Mouse (Mus musculus) midbrain, embryonic 13.5 days (tissue): ENCODE measurements around the gene Jak1. TPM values are rescaled to one million over a fixed set of nuclear protein-coding genes. Genes with fewer than 3 reads are reported as not detected.
"Not testable (repeated sequence)": the region's sequence is repeated elsewhere in the genome, so short reads cannot be mapped to it uniquely, and the experiment has no call there.

Experiments used
- ATAC-seq: fragments of 200-750 bp; cut with Nextera tagmentation; 2 replicates; pipeline ENCODE4 v1.8.0; 2017; ENCODE audit warnings: mild to moderate bottlenecking, moderate TSS enrichment, moderate library complexity
- H3K27ac ChIP-seq: fragments of 300-500 bp; sonication (generic); 2 replicates; pipeline ENCODE4 v1.5.1; 2015; ENCODE audit warnings: inconsistent platforms, mild to moderate bottlenecking, moderate library complexity
- H3K27me3 ChIP-seq: fragments of 300-500 bp; sonication (generic); 2 replicates; pipeline ENCODE4 v1.6.1; 2015; ENCODE audit warnings: mild to moderate bottlenecking, inconsistent platforms
- H3K36me3 ChIP-seq: fragments of 300-500 bp; sonication (generic); 2 replicates; pipeline ENCODE4 v1.6.1; 2015; ENCODE audit warnings: mild to moderate bottlenecking, inconsistent platforms
- H3K4me1 ChIP-seq: fragments of 300-500 bp; sonication (generic); replicated peaks from 2 replicates; pipeline ENCODE4 v1.6.1; 2015; ENCODE audit warnings: inconsistent platforms
- H3K4me2 ChIP-seq: fragments of 300-500 bp; sonication (generic); replicated peaks from 2 replicates; pipeline ENCODE4 v1.6.1; 2015; ENCODE audit warnings: moderate library complexity, mild to moderate bottlenecking, inconsistent platforms
- H3K4me3 ChIP-seq: fragments of 300-500 bp; sonication (generic); replicated peaks from 2 replicates; pipeline ENCODE4 v1.5.1; 2015; ENCODE audit warnings: mild to moderate bottlenecking, inconsistent platforms
- H3K9ac ChIP-seq: fragments of 300-500 bp; sonication (generic); replicated peaks from 2 replicates; pipeline ENCODE4 v1.6.1; 2015; ENCODE audit warnings: mild to moderate bottlenecking, inconsistent platforms
- H3K9me3 ChIP-seq: fragments of 300-500 bp; sonication (generic); 2 replicates; pipeline ENCODE4 v1.6.1; 2016; ENCODE audit warnings: mild to moderate bottlenecking, inconsistent platforms
- WGBS: fragments of 180-500 bp; shearing (Covaris S2); methylation state at CpG from one replicate; pipeline ENCODE4 v1.1.7; 2015; 5-methylcytosine and 5-hydroxymethylcytosine counted together
- polyA plus RNA-seq: library from polyadenylated mRNA; unstranded; fragments of >200 nt; fragmentation: Nextera tagmentation; extraction: Ambion mirVana; gene quantifications from 2 replicates; pipeline ENCODE4 v1.2.1, GENCODE M21; 2015

Jak1 gene
- polyA plus RNA-seq, 1 experiment from 2014 or later, result 47.9 TPM

GRCm38 (mm10) chr4:101268506-101268905 is 3.4 kb upstream of the Jak1 start:
- not testable (repeated sequence) for H3K36me3 ChIP-seq, H3K9ac ChIP-seq, H3K27me3 ChIP-seq, H3K27ac ChIP-seq, H3K4me1 ChIP-seq, ATAC-seq, H3K9me3 ChIP-seq, H3K4me3 ChIP-seq, H3K4me2 ChIP-seq
- WGBS, result 77% methylated on average over 1 of the region's 1 CpGs

DNA sequence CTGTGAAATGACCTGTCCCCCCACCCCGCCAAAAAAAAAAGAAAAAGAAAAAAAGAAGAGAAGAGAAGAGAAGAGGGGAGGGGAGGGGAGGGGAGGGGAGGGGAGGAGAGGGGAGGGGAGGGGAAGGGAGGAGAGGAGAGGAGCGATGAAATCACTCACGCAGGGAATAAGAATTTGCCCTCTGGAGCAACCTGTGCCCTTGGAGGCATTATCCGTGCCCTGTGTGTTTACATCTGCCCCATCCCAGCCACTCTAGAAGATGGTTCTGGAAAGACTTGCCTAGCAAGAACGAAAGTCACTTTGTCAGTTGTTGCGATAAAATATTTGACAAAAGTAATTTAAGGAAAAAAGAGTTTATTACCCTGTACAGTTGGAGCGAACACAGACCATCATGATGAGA is 441 bp upstream of the Jak1 start:
- Histone ChIP-seq H3K27me3 (no peaks in the 10 kb centered on the region), H3K4me1 (peaks cover 9% of the 10 kb centered on the region; the same call in 1 of the 2 replicates), H3K27ac (no peak overlapping the region), H3K36me3 (no peaks in the 10 kb centered on the region), H3K4me2 (peak overlapping the region; percentile 83), H3K9me3 (no peaks in the 10 kb centered on the region), H3K4me3 (peak overlapping the region; percentile 67), H3K9ac (no peak overlapping the region)
- ATAC-seq, result peak; percentile 49; the same call in 1 of the 2 replicates
- 33% methylated on average over 6 of the region's 7 CpGs for WGBS

GRCm38 (mm10) chr4:101263968-101264740 is 928 bp downstream of the Jak1 start:
- WGBS, result 8% methylated on average over 25 of the region's 26 CpGs
- peak overlapping the region; percentile 79 for H3K9ac ChIP-seq
- H3K27me3 ChIP-seq, result no peaks in the 10 kb centered on the region
- H3K27ac ChIP-seq, result peak overlapping the region; percentile 68; the same call in 1 of the 2 replicates
- ATAC-seq, result peak; percentile 49
- H3K36me3 ChIP-seq, result no peaks in the 10 kb centered on the region
- H3K4me2 ChIP-seq, result peak overlapping the region; percentile 83
- peak overlapping the region; percentile 67 for H3K4me3 ChIP-seq
- peaks cover 9% of the 10 kb centered on the region; the same call in 1 of the 2 replicates for H3K4me1 ChIP-seq
- H3K9me3 ChIP-seq, result no peaks in the 10 kb centered on the region

- WGBS, result 87% methylated on average over 5 of the region's 5 CpGs
- no peaks in the 10 kb centered on the region for H3K36me3 ChIP-seq
- no peak for ATAC-seq
Observed at GRCm38 (mm10) chr4:101261596-101261995, 3.5 kb downstream of the Jak1 start.

GRCm38 (mm10) chr4:101260744-101261291 is 4.3 kb downstream of the Jak1 start:
- 89% methylated on average over 8 of the region's 8 CpGs for WGBS
- Histone ChIP-seq H3K4me2 (no peak overlapping the region), H3K9ac (no peak overlapping the region), H3K4me1 (peaks cover 9% of the 10 kb centered on the region; the same call in 1 of the 2 replicates), H3K36me3 (no peaks in the 10 kb centered on the region), H3K27ac (no peak overlapping the region), H3K27me3 (no peaks in the 10 kb centered on the region), H3K4me3 (no peak overlapping the region), H3K9me3 (no peaks in the 10 kb centered on the region)
- no peak for ATAC-seq

More at GRCm38 (mm10) chr4:101261596-101261995, 3.5 kb downstream of the Jak1 start:
- no peak overlapping the region for H3K27ac ChIP-seq
- H3K4me3 ChIP-seq, result no peak overlapping the region
- no peak overlapping the region for H3K9ac ChIP-seq
- H3K27me3 ChIP-seq, result no peaks in the 10 kb centered on the region
- H3K4me2 ChIP-seq, result no peak overlapping the region
- peaks cover 9% of the 10 kb centered on the region; the same call in 1 of the 2 replicates for H3K4me1 ChIP-seq
- no peaks in the 10 kb centered on the region for H3K9me3 ChIP-seq

DNA sequence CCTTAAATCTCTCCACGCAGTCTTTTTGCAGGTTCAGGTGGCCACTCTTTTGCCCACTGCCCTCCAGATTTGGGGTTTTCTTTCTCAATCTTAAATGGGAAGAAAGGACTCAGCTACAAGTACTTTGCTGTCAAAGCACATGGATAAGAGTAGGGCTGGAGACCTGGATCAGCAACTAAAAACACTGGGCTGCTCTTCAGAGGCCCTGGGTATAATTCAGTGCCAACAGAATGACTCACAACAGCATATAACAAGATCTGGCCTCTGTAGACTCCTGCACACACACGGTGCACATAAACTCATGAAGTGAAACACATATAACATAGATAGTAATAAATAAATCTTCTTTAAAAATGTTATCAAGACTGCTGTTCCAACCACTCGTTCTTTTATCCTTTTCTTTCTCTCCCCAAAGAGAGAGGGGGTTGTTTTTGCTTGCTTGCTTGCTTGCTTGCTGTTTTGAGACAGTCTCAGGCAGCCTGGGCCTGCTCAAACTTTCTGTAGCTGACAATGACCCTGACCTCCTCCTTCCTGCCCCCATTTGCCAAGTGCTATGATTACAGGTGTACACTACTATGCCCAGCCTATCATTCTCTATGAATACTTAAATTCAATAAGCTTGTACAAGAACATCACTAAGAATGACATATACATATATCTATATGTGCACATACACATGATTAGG is 8.4 kb downstream of the Jak1 start:
- no peak for ATAC-seq
- Histone ChIP-seq H3K4me1 (no peaks in the 10 kb centered on the region), H3K4me3 (no peak overlapping the region), H3K4me2 (no peak overlapping the region), H3K27ac (no peak overlapping the region), H3K36me3 (no peaks in the 10 kb centered on the region), H3K9ac (no peak overlapping the region), H3K9me3 (no peaks in the 10 kb centered on the region), H3K27me3 (no peaks in the 10 kb centered on the region)
- 85% methylated on average over 3 of the region's 3 CpGs for WGBS

GRCm38 (mm10) chr4:101254606-101255349 is 10.3 kb downstream of the Jak1 start:
- H3K27ac ChIP-seq, result no peak overlapping the region
- ATAC-seq, result no peak
- no peak overlapping the region for H3K9ac ChIP-seq
- no peaks in the 10 kb centered on the region for H3K27me3 ChIP-seq
- H3K4me1 ChIP-seq, result no peaks in the 10 kb centered on the region
- H3K4me2 ChIP-seq, result no peak overlapping the region
- no peaks in the 10 kb centered on the region for H3K9me3 ChIP-seq
- 89% methylated on average over 8 of the region's 8 CpGs for WGBS
- H3K4me3 ChIP-seq, result no peak overlapping the region
- H3K36me3 ChIP-seq, result no peaks in the 10 kb centered on the region

DNA sequence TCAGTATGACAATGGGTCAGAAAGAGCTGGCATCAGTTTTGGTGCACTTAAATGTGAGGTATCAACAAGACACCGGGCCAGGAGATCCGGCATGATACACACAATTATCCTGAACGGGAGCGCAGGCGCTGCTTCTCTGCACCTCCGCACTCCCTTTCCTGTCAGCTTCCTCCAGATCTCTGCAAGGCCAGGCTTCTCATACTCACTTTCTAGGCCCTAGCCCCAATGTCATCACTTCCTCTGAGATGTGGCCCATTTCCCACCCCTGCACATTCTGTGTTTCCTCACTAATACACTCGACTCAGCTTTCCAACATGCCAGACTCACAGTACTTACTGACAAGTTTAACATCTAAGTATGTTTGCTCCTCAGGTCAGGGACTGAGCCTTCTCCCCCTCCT is 11.1 kb downstream of the Jak1 start:
- H3K4me2 ChIP-seq, result no peak overlapping the region
- H3K27me3 ChIP-seq, result no peaks in the 10 kb centered on the region
- no peak overlapping the region for H3K9ac ChIP-seq
- H3K9me3 ChIP-seq, result no peaks in the 10 kb centered on the region
- no peaks in the 10 kb centered on the region for H3K4me1 ChIP-seq
- no peaks in the 10 kb centered on the region for H3K36me3 ChIP-seq
- no peak overlapping the region for H3K4me3 ChIP-seq
- no peak for ATAC-seq
- 87% methylated on average over 7 of the region's 7 CpGs for WGBS
- no peak overlapping the region for H3K27ac ChIP-seq

- no peaks in the 10 kb centered on the region for H3K27me3 ChIP-seq
- H3K4me3 ChIP-seq, result no peak overlapping the region
- H3K4me1 ChIP-seq, result no peaks in the 10 kb centered on the region
- H3K9ac ChIP-seq, result no peak overlapping the region
- no peaks in the 10 kb centered on the region for H3K36me3 ChIP-seq
- H3K9me3 ChIP-seq, result no peaks in the 10 kb centered on the region
- no peak for ATAC-seq
- WGBS, result 86% methylated on average over 13 of the region's 13 CpGs
- H3K27ac ChIP-seq, result no peak overlapping the region
- H3K4me2 ChIP-seq, result no peak overlapping the region
Observed at GRCm38 (mm10) chr4:101252781-101253622, 12.1 kb downstream of the Jak1 start.

- H3K4me3 ChIP-seq, result no peak overlapping the region
- H3K9me3 ChIP-seq, result no peaks in the 10 kb centered on the region
- H3K27me3 ChIP-seq, result no peaks in the 10 kb centered on the region
- H3K4me2 ChIP-seq, result no peak overlapping the region
- no peaks in the 10 kb centered on the region for H3K4me1 ChIP-seq
- H3K36me3 ChIP-seq, result no peaks in the 10 kb centered on the region
- H3K9ac ChIP-seq, result no peak overlapping the region
- no peak overlapping the region for H3K27ac ChIP-seq
- ATAC-seq, result no peak
Observed at GRCm38 (mm10) chr4:101252016-101252415, 13.1 kb downstream of the Jak1 start.

- Histone ChIP-seq H3K9ac (no peak overlapping the region), H3K4me2 (no peak overlapping the region), H3K27me3 (no peaks in the 10 kb centered on the region), H3K4me3 (no peak overlapping the region), H3K9me3 (no peaks in the 10 kb centered on the region), H3K36me3 (no peaks in the 10 kb centered on the region), H3K4me1 (no peaks in the 10 kb centered on the region), H3K27ac (no peak overlapping the region)
- ATAC-seq, result no peak
- WGBS, result 78% methylated on average over 4 of the region's 6 CpGs
Observed at GRCm38 (mm10) chr4:101249977-101250743, 14.9 kb downstream of the Jak1 start.
